Mouse (Mus musculus) heart, embryonic 15.5 days (tissue): Measurements from ENCODE around the gene Eral1. TPM values are rescaled to one million over a fixed set of nuclear protein-coding genes. Genes with fewer than 3 reads are reported as not detected.

Experiments
- ATAC-seq: fragments of 200-750 bp; cut with Nextera tagmentation; replicated peaks from 2 replicates; pipeline ENCODE4 v1.8.0; 2017; ENCODE audit warnings: low read depth, moderate TSS enrichment; ENCODE audit not compliant: insufficient number of reproducible peaks, insufficient read depth, low FRiP score
- H3K27ac ChIP-seq: fragments of 300-500 bp; sonication (generic); 2 replicates; pipeline ENCODE4 v1.5.1; 2015; ENCODE audit warnings: mild to moderate bottlenecking, inconsistent platforms
- H3K27me3 ChIP-seq: fragments of 300-500 bp; sonication (generic); 2 replicates; pipeline ENCODE4 v1.6.1; 2015; ENCODE audit warnings: inconsistent platforms
- H3K36me3 ChIP-seq: fragments of 300-500 bp; sonication (generic); 2 replicates; pipeline ENCODE4 v1.6.1; 2015; ENCODE audit warnings: mild to moderate bottlenecking, inconsistent platforms
- H3K4me1 ChIP-seq: fragments of 300-500 bp; sonication (generic); replicated peaks from 2 replicates; pipeline ENCODE4 v1.6.1; 2015; ENCODE audit warnings: inconsistent platforms
- H3K4me2 ChIP-seq: fragments of 300-500 bp; sonication (generic); 2 replicates; pipeline ENCODE4 v1.6.1; 2015; ENCODE audit warnings: inconsistent platforms, mild to moderate bottlenecking, moderate library complexity
- H3K4me3 ChIP-seq: fragments of 300-500 bp; sonication (generic); 2 replicates; pipeline ENCODE4 v1.5.1; 2015; ENCODE audit warnings: mild to moderate bottlenecking, inconsistent platforms
- H3K9ac ChIP-seq: fragments of 300-500 bp; sonication (generic); 2 replicates; pipeline ENCODE4 v1.6.1; 2015; ENCODE audit warnings: mild to moderate bottlenecking, inconsistent platforms
- H3K9me3 ChIP-seq: fragments of 300-500 bp; sonication (generic); replicated peaks from 2 replicates; pipeline ENCODE4 v1.6.1; 2016; ENCODE audit warnings: inconsistent platforms
- WGBS: fragments of 180-500 bp; shearing (Covaris S2); methylation state at CpG from one replicate; pipeline ENCODE4 v1.1.7; 2015; ENCODE audit warnings: mixed read lengths; 5-methylcytosine and 5-hydroxymethylcytosine counted together
- polyA plus RNA-seq: library from polyadenylated mRNA; unstranded; fragments of >200 nt; fragmentation: Nextera tagmentation; extraction: Ambion mirVana; gene quantifications from 2 replicates; pipeline ENCODE4 v1.2.1, GENCODE M21; 2015

Gene Eral1
- polyA plus RNA-seq, 1 experiment from 2014 or later, result 21.1 TPM

- Histone ChIP-seq H3K9me3 (no peaks in the 10 kb centered on the region), H3K4me1 (peaks cover 38% of the 10 kb centered on the region), H3K4me3 (peak overlapping the region; percentile 71), H3K36me3 (no peaks in the 10 kb centered on the region), H3K4me2 (peak overlapping the region; percentile 89), H3K27me3 (no peaks in the 10 kb centered on the region), H3K9ac (peak overlapping the region; percentile 77), H3K27ac (peak overlapping the region; percentile 74)
- WGBS, result 10% methylated on average over 19 of the region's 19 CpGs
- ATAC-seq, result no peak
Measured at GRCm38 (mm10) chr11:78114676-78115366, 34.6 kb upstream of the Eral1 start.

- Histone ChIP-seq H3K4me2 (no peak overlapping the region), H3K27me3 (no peaks in the 10 kb centered on the region), H3K9me3 (no peaks in the 10 kb centered on the region), H3K36me3 (no peaks in the 10 kb centered on the region), H3K27ac (no peak overlapping the region), H3K9ac (no peak overlapping the region), H3K4me1 (peaks cover 31% of the 10 kb centered on the region), H3K4me3 (no peak overlapping the region)
- WGBS, result 82% methylated on average over 2 of the region's 2 CpGs
- no peak for ATAC-seq
Measured at GRCm38 (mm10) chr11:78113616-78114015, 33.4 kb upstream of the Eral1 start.

- H3K4me1 ChIP-seq, result peaks cover 17% of the 10 kb centered on the region
- no peaks in the 10 kb centered on the region for H3K9me3 ChIP-seq
- peaks cover 13% of the 10 kb centered on the region; the same call in 1 of the 2 replicates for H3K36me3 ChIP-seq
- 94% methylated on average over 5 of the region's 5 CpGs for WGBS
- ATAC-seq, result no peak
- H3K27ac ChIP-seq, result no peak overlapping the region
- no peak overlapping the region for H3K4me3 ChIP-seq
- H3K9ac ChIP-seq, result no peak overlapping the region
- H3K4me2 ChIP-seq, result no peak overlapping the region
- no peaks in the 10 kb centered on the region for H3K27me3 ChIP-seq
Measured at GRCm38 (mm10) chr11:78104501-78104900, 24.3 kb upstream of the Eral1 start.

GRCm38 (mm10) chr11:78102958-78103747 is 23.0 kb upstream of the Eral1 start:
- no peak overlapping the region for H3K4me3 ChIP-seq
- peaks cover 19% of the 10 kb centered on the region for H3K4me1 ChIP-seq
- no peaks in the 10 kb centered on the region for H3K27me3 ChIP-seq
- no peak overlapping the region for H3K27ac ChIP-seq
- H3K9me3 ChIP-seq, result no peaks in the 10 kb centered on the region
- H3K36me3 ChIP-seq, result peaks cover 13% of the 10 kb centered on the region; the same call in 1 of the 2 replicates
- no peak overlapping the region for H3K9ac ChIP-seq
- H3K4me2 ChIP-seq, result no peak overlapping the region
- 60% methylated on average over 5 of the region's 5 CpGs for WGBS
- ATAC-seq, result no peak

- no peak for ATAC-seq
- Histone ChIP-seq H3K4me3 (no peak overlapping the region), H3K9me3 (no peaks in the 10 kb centered on the region), H3K36me3 (peaks cover 10% of the 10 kb centered on the region; the same call in 1 of the 2 replicates), H3K27ac (no peak overlapping the region), H3K4me1 (peaks cover 29% of the 10 kb centered on the region), H3K9ac (no peak overlapping the region), H3K4me2 (no peak overlapping the region), H3K27me3 (no peaks in the 10 kb centered on the region)
- 78% methylated on average over 5 of the region's 5 CpGs for WGBS
Measured at GRCm38 (mm10) chr11:78102142-78102541, 22.0 kb upstream of the Eral1 start.

- Histone ChIP-seq H3K9me3 (no peaks in the 10 kb centered on the region), H3K27me3 (no peaks in the 10 kb centered on the region), H3K4me2 (no peak overlapping the region), H3K9ac (no peak overlapping the region; the same call in 1 of the 2 replicates), H3K4me3 (no peak overlapping the region), H3K27ac (0 out of 2 replicates have a peak overlapping the region, but pooled peaks have one; percentile 38), H3K36me3 (no peaks in the 10 kb centered on the region; the same call in 1 of the 2 replicates), H3K4me1 (peaks cover 41% of the 10 kb centered on the region)
- 66% methylated on average over 11 of the region's 11 CpGs for WGBS
- no peak for ATAC-seq
Measured at GRCm38 (mm10) chr11:78100746-78101145, 20.6 kb upstream of the Eral1 start.

- ATAC-seq, result no peak
- Histone ChIP-seq H3K4me3 (peak overlapping the region; percentile 41), H3K36me3 (no peaks in the 10 kb centered on the region), H3K4me1 (peaks cover 45% of the 10 kb centered on the region), H3K9ac (peak overlapping the region; percentile 45), H3K4me2 (peak overlapping the region; percentile 61), H3K9me3 (no peaks in the 10 kb centered on the region), H3K27me3 (no peaks in the 10 kb centered on the region), H3K27ac (peak overlapping the region; percentile 76)
- WGBS, result 13% methylated on average over 3 of the region's 3 CpGs
Measured at GRCm38 (mm10) chr11:78097077-78097476, 16.9 kb upstream of the Eral1 start.

- WGBS, result 14% methylated on average over 5 of the region's 5 CpGs
- Histone ChIP-seq H3K36me3 (no peaks in the 10 kb centered on the region), H3K27ac (peak overlapping the region; percentile 92), H3K9me3 (no peaks in the 10 kb centered on the region), H3K4me2 (peak overlapping the region; percentile 83), H3K27me3 (no peaks in the 10 kb centered on the region), H3K4me3 (peak overlapping the region; percentile 95), H3K4me1 (peaks cover 32% of the 10 kb centered on the region), H3K9ac (peak overlapping the region; percentile 90)
- ATAC-seq, result no peak
Measured at GRCm38 (mm10) chr11:78095144-78095516, 14.9 kb upstream of the Eral1 start.

GRCm38 (mm10) chr11:78094504-78095143 is 14.4 kb upstream of the Eral1 start, which contains the start of gene Fam222b:
Gene Fam222b, plus strand, starts transcription at chr11:78094660.
- H3K36me3 ChIP-seq, result no peaks in the 10 kb centered on the region
- peak; percentile 95 for ATAC-seq
- no peaks in the 10 kb centered on the region for H3K9me3 ChIP-seq
- peak within 1 kb of the TSS; percentile 95 for H3K4me3 ChIP-seq
- H3K9ac ChIP-seq, result peak within 1 kb of the TSS; percentile 90
- peaks cover 31% of the 10 kb centered on the region for H3K4me1 ChIP-seq
- H3K27ac ChIP-seq, result peak within 1 kb of the TSS; percentile 92
- H3K27me3 ChIP-seq, result no peaks in the 10 kb centered on the region
- H3K4me2 ChIP-seq, result peak within 1 kb of the TSS; percentile 83
- WGBS, result under 1% methylated on average over 38 of the region's 38 CpGs

- Histone ChIP-seq H3K9ac (peak overlapping the region; percentile 90), H3K27ac (peak overlapping the region; percentile 92), H3K9me3 (no peaks in the 10 kb centered on the region), H3K27me3 (no peaks in the 10 kb centered on the region), H3K36me3 (no peaks in the 10 kb centered on the region), H3K4me1 (peaks cover 31% of the 10 kb centered on the region), H3K4me2 (peak overlapping the region; percentile 83), H3K4me3 (peak overlapping the region; percentile 95)
- WGBS, result 46% methylated on average over 11 of the region's 11 CpGs
- ATAC-seq, result no peak
Measured at GRCm38 (mm10) chr11:78094137-78094503, 13.9 kb upstream of the Eral1 start.

GRCm38 (mm10) chr11:78087756-78088281 is 7.6 kb upstream of the Eral1 start:
- no peaks in the 10 kb centered on the region for H3K27me3 ChIP-seq
- 66% methylated on average over 5 of the region's 5 CpGs for WGBS
- H3K4me1 ChIP-seq, result no peaks in the 10 kb centered on the region; the same call in 1 of the 2 replicates
- no peaks in the 10 kb centered on the region for H3K36me3 ChIP-seq
- H3K4me3 ChIP-seq, result no peak overlapping the region
- no peak overlapping the region for H3K4me2 ChIP-seq
- no peak overlapping the region for H3K9ac ChIP-seq
- ATAC-seq, result no peak
- H3K27ac ChIP-seq, result peak overlapping the region; percentile 11; the same call in 1 of the 2 replicates
- no peaks in the 10 kb centered on the region for H3K9me3 ChIP-seq
